Mouse (Mus musculus): ENCODE data around the gene Efcab6. TPM values are rescaled to one million over a fixed set of nuclear protein-coding genes. Genes with fewer than 3 reads are reported as not detected.
A peak's percentile ranks its signal among the peaks of the same experiment; 100 is the strongest.
"Not testable (repeated sequence)": the region's sequence is repeated elsewhere in the genome, so short reads cannot be mapped to it uniquely, and the experiment has no call there.

The Efcab6 gene
- 0.33 and 0.77 TPM in 2 replicates for polyA plus RNA-seq (2014; fragmentation: Nextera tagmentation; extraction: Ambion mirVana)

DNA sequence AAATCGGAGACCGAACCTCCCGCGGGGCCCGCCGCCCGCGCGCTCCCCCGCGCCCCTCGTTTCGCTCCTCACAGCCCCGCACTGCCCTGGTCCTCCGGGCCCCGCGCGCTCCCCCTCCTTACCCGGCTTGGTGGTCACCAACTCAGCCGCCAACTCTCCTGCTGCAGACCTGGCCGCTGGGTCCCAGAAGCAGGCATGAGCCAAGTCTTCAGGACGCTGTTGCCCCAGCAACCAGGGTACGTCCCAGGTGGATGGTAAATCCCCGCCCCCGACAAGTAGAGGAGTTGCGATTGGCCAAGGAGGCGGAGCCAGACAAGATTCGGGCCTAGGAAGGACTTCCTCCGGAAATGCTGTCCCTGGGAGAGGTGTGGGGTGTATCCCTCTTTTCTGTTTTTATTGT, at the start of gene Efcab6:
Gene Efcab6, minus strand, starts transcription at position 240 of the 400 bp plus-strand sequence.
- TF ChIP-seq CTCF (IDR thresholded peaks at IDR 0.05; ENCODE audit: low read depth): no peak
- H3K27ac ChIP-seq (ENCODE audit: low read depth): no peak within 1 kb of the TSS
- ATAC-seq (ENCODE audit: insufficient read depth): no peak

DNA sequence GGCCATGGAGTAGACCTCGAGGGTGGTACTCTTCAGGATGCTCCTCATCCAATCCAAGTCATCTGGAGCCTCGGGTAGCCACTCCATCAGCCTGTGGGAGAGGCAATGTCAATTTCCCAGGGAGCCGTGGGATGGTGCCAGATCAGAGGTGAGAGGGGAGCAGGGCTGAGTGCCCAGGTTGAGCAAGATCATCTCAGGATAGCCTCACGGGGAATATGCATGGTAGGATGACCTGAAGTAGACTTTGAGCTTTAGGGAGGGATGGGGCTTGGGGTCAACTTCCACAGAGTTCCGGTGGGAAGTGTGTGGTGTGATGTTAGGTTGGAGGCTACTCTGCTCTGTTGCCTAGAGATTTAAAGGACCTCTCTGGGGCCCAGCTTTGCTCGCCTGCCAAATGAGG, 48.7 kb upstream of the Efcab6 start:
- ATAC-seq (ENCODE audit: insufficient read depth) (no peak), DNase-seq (no peak)
- no peak overlapping the region for H3K4me3 ChIP-seq (ENCODE audit: low read depth, low read length)
- WGBS: 66% methylated on average over 6 of the region's 6 CpGs
- H3K9ac ChIP-seq: no peak overlapping the region
- TF ChIP-seq CTCF (IDR thresholded peaks at IDR 0.05; ENCODE audit: low read depth): no peak
- H3K9me3 ChIP-seq (ENCODE audit: low read depth, low read length): no peaks in the 10 kb centered on the region
- H3K4me2 ChIP-seq: no peak overlapping the region
- no peaks in the 10 kb centered on the region for H3K4me1 ChIP-seq (ENCODE audit: insufficient read depth)
- H3K36me3 ChIP-seq (ENCODE audit: insufficient read depth): no peaks in the 10 kb centered on the region
- no peaks in the 10 kb centered on the region for H3K27me3 ChIP-seq (ENCODE audit: insufficient read depth, low read length)
- H3K27ac ChIP-seq (ENCODE audit: low read depth): no peak overlapping the region

More for the DNA sequence above, at the start of gene Efcab6:
- H3K4me2 ChIP-seq: peak within 1 kb of the TSS; percentile 48
- 4% methylated on average over 29 of the region's 29 CpGs for WGBS
- no peaks in the 10 kb centered on the region for H3K36me3 ChIP-seq (ENCODE audit: insufficient read depth)
- H3K4me1 ChIP-seq (ENCODE audit: insufficient read depth): no peaks in the 10 kb centered on the region
- H3K27me3 ChIP-seq (ENCODE audit: insufficient read depth, low read length): peaks cover 39% of the 10 kb centered on the region
- H3K9me3 ChIP-seq (ENCODE audit: low read depth, low read length): no peaks in the 10 kb centered on the region
- peak; percentile 6 for DNase-seq
- no peak within 1 kb of the TSS for H3K4me3 ChIP-seq (ENCODE audit: low read depth, low read length)
- no peak within 1 kb of the TSS for H3K9ac ChIP-seq

DNA sequence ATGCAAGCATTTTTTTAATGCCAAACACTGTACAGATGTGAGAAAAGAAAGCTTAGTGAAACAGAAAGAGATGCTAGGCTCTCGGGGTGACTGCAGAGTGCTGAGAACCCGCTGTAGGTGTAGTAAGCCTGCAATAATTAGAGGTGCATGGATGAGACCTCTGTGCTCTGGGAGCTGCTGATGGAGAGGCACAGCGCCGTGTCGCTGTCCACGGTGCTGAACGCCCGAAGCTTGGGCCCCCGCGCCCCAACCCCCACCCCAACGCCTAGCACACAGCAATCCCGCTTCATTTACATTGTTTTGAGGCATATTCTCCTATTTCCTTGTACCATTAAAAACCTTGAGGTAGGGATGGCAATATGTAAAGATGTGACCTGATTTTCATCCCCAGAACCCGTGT, 43.7 kb upstream of the Efcab6 start:
- no peak overlapping the region for H3K4me3 ChIP-seq (ENCODE audit: low read depth, low read length)
- no peaks in the 10 kb centered on the region for H3K4me1 ChIP-seq (ENCODE audit: insufficient read depth)
- H3K27me3 ChIP-seq (ENCODE audit: insufficient read depth, low read length): peaks cover 24% of the 10 kb centered on the region
- no peaks in the 10 kb centered on the region for H3K9me3 ChIP-seq (ENCODE audit: low read depth, low read length)
- no peak overlapping the region for H3K4me2 ChIP-seq
- 5% methylated on average over 13 of the region's 13 CpGs for WGBS
- no peak for TF ChIP-seq CTCF (IDR thresholded peaks at IDR 0.05; ENCODE audit: low read depth)
- H3K27ac ChIP-seq (ENCODE audit: low read depth): no peak overlapping the region
- ATAC-seq (ENCODE audit: insufficient read depth): no peak
- no peaks in the 10 kb centered on the region for H3K36me3 ChIP-seq (ENCODE audit: insufficient read depth)
- H3K9ac ChIP-seq: no peak overlapping the region
- peak; percentile 76 for DNase-seq

DNA sequence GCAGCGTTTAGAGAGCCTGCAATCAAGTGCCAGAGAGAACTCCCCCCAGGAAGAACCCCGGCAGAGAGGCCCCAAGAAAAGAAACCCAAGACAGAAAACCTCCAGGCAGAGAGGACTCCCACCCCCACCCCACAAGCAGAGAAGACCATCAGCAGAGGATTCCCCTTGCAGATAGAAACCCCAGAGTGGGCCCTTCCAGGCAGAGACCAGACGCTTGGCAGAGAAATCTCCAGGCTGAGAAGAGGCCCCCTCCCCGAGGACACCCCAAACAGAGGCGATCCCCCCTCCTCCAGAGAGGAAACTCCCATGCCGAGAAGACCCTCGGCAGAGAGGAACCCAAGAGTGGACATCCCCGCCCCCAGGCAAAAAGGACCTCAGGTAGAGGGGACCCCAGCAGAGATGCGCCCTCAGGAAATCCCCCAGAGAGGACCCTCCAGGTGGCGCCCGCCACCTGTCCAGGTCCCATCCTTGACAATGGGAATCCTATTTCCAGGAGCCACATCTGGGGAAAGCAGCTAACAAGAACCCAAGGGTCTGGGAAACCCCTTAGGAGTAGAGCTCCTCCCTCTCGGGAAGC, 40.8 kb upstream of the Efcab6 start:
- H3K4me2 ChIP-seq: peak overlapping the region; percentile 85
- no peak for ATAC-seq (ENCODE audit: insufficient read depth)
- TF ChIP-seq CTCF (IDR thresholded peaks at IDR 0.05; ENCODE audit: low read depth): no peak
- H3K27ac ChIP-seq (ENCODE audit: low read depth): no peak overlapping the region
- DNase-seq: no peak
- peak overlapping the region; percentile 50 for H3K4me3 ChIP-seq (ENCODE audit: low read depth, low read length)
- H3K9ac ChIP-seq: no peak overlapping the region
- H3K9me3 ChIP-seq (ENCODE audit: low read depth, low read length): no peaks in the 10 kb centered on the region
- H3K4me1 ChIP-seq (ENCODE audit: insufficient read depth): no peaks in the 10 kb centered on the region
- no peaks in the 10 kb centered on the region for H3K36me3 ChIP-seq (ENCODE audit: insufficient read depth)
- WGBS: 9% methylated on average over 12 of the region's 12 CpGs
- H3K27me3 ChIP-seq (ENCODE audit: insufficient read depth, low read length): peaks cover 24% of the 10 kb centered on the region

DNA sequence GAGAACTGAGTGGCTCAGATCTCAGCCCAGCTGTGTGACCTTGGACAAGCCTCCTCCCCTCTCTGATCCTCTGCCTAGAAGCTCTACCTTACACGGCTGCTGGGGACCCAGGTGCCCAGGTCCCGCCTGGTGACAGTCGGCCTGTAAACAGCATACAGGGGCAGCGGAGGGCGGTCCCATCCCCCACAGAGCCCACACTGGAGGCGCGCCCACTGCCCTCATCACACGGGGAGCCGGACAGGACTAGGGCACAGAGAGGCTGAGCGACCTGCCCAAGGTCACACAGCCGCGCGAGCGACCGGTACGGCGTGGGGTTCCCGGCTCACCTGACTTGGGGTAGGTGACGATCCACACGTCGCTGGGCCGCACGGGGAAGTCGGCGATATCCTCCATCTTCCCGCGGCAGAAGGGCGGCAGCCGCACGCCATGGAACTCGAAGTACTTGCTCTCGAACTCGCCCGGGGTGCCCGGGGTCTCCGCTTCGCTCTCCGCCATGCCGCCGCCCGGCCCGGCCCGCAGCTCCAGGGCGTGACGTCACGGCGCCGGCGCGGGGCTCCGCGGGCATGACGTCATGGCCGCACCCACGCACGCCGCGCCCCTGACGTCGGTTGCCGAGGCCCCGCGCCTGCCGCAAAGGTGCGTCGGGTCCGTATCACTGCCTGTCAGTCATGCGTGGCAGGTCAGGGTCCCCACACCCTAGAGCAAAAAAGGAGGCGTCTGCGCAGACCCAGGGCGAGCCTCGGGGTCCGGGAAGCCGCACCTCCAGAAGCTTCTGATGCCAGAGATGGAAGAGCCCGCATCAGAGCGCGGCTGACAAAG, 40.1 kb upstream of the Efcab6 start, which contains the start of gene Sult4a1:
Gene Sult4a1, minus strand, starts transcription at position 650 of the 819 bp plus-strand sequence.
- H3K4me2 ChIP-seq: peak within 1 kb of the TSS; percentile 85
- peaks cover 24% of the 10 kb centered on the region for H3K27me3 ChIP-seq (ENCODE audit: insufficient read depth, low read length)
- no peak for TF ChIP-seq CTCF (IDR thresholded peaks at IDR 0.05; ENCODE audit: low read depth)
- no peak within 1 kb of the TSS for H3K27ac ChIP-seq (ENCODE audit: low read depth)
- DNase-seq (peak; percentile 19), ATAC-seq (ENCODE audit: insufficient read depth) (no peak)
- under 1% methylated on average over 77 of the region's 77 CpGs for WGBS
- peak within 1 kb of the TSS; percentile 50 for H3K4me3 ChIP-seq (ENCODE audit: low read depth, low read length)
- H3K4me1 ChIP-seq (ENCODE audit: insufficient read depth): no peaks in the 10 kb centered on the region
- no peaks in the 10 kb centered on the region for H3K36me3 ChIP-seq (ENCODE audit: insufficient read depth)
- no peaks in the 10 kb centered on the region for H3K9me3 ChIP-seq (ENCODE audit: low read depth, low read length)
- H3K9ac ChIP-seq: peak within 1 kb of the TSS; percentile 26

DNA sequence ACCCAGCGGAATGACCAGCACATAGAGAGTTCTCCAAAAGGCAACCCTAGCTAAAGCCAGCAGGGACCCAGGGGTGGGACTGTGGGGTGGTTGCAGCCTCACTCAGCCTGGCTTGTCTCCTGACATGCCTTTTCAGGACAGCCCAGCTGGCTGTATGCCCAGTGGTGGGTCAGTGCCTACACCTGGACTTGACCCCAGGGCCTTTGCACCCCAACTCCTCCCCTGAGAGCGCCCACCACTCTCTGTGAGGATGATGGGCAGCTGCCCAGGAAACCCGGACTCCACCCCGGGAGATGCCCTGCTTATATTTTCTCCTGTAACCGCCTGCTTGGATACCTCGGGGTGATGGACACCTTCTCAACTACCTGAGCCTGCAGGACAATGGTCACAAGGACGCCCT, 39.4 kb upstream of the Efcab6 start:
- Histone ChIP-seq H3K4me1 (ENCODE audit: insufficient read depth) (no peaks in the 10 kb centered on the region), H3K27me3 (ENCODE audit: insufficient read depth, low read length) (peaks cover 24% of the 10 kb centered on the region), H3K4me3 (ENCODE audit: low read depth, low read length) (no peak overlapping the region), H3K27ac (ENCODE audit: low read depth) (no peak overlapping the region), H3K9me3 (ENCODE audit: low read depth, low read length) (no peaks in the 10 kb centered on the region), H3K9ac (no peak overlapping the region), H3K4me2 (peak overlapping the region; percentile 85), H3K36me3 (ENCODE audit: insufficient read depth) (no peaks in the 10 kb centered on the region)
- 73% methylated on average over 7 of the region's 7 CpGs for WGBS
- ATAC-seq (ENCODE audit: insufficient read depth) (no peak), DNase-seq (no peak)
- TF ChIP-seq CTCF (IDR thresholded peaks at IDR 0.05; ENCODE audit: low read depth): no peak

DNA sequence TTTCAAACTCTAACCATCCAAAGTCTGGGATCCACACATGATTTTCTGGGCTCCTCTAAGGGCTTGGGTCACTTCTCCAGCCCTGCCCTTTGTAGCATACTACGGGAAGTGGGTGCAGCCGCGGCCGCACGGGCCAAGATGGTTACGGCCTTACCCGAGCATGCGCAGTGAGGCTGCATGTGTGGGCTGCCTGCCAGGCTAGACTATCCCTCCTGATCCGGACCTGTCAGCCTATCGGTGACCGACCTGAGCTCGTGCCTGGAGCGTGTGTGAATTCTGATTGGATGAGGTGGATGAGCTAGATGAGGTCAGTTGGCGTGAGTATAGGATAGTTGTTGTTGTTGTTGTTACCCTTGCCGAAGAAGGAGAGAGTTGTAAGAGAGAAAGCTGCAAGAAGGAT, 32.4 kb upstream of the Efcab6 start:
- not testable (repeated sequence) for H3K4me2 ChIP-seq; H3K4me1 ChIP-seq (ENCODE audit: insufficient read depth); H3K9ac ChIP-seq; H3K27ac ChIP-seq (ENCODE audit: low read depth); H3K9me3 ChIP-seq (ENCODE audit: low read depth, low read length); H3K4me3 ChIP-seq (ENCODE audit: low read depth, low read length); H3K36me3 ChIP-seq (ENCODE audit: insufficient read depth); H3K27me3 ChIP-seq (ENCODE audit: insufficient read depth, low read length); ATAC-seq (ENCODE audit: insufficient read depth); DNase-seq
- 76% methylated on average over 15 of the region's 15 CpGs for WGBS

Data from lung, embryonic 14.5 days (tissue).